Mouse (Mus musculus): ENCODE results near the gene Comp. TPM values are rescaled to one million over a fixed set of nuclear protein-coding genes. Genes with fewer than 3 reads are reported as not detected.

Gene Comp
- total RNA-seq, 2 experiments from 2014 or later: 5.9 to 14.7 TPM

- no peak for DNase-seq
Measured at GRCm38 (mm10) chr8:70397611-70398563, 24.5 kb downstream of the Comp start.

- DNase-seq: no peak
Measured at GRCm38 (mm10) chr8:70404212-70404611, 30.9 kb downstream of the Comp start.

GRCm38 (mm10) chr8:70405189-70405588 is 31.8 kb downstream of the Comp start:
- no peak for DNase-seq

GRCm38 (mm10) chr8:70406427-70407069 is 33.2 kb downstream of the Comp start:
- DNase-seq: no peak

- DNase-seq: no peak
Measured at GRCm38 (mm10) chr8:70408301-70408700, 34.9 kb downstream of the Comp start.

- no peak for DNase-seq
Measured at GRCm38 (mm10) chr8:70409019-70409418, 35.7 kb downstream of the Comp start.

- DNase-seq: peak; percentile 45
Measured at GRCm38 (mm10) chr8:70409455-70409871, 36.1 kb downstream of the Comp start.

GRCm38 (mm10) chr8:70410281-70410680 is 36.9 kb downstream of the Comp start:
- no peak for DNase-seq

GRCm38 (mm10) chr8:70414310-70414946 is 41.1 kb downstream of the Comp start:
- DNase-seq: no peak

- DNase-seq: no peak
Measured at GRCm38 (mm10) chr8:70415540-70416451, 42.4 kb downstream of the Comp start.

GRCm38 (mm10) chr8:70416941-70417340 is 43.6 kb downstream of the Comp start:
- DNase-seq: no peak

- DNase-seq: no peak
Measured at GRCm38 (mm10) chr8:70417914-70418313, 44.6 kb downstream of the Comp start.

GRCm38 (mm10) chr8:70418954-70419353 is 45.6 kb downstream of the Comp start:
- no peak for DNase-seq

- no peak for DNase-seq
Measured at GRCm38 (mm10) chr8:70419879-70420643, 46.7 kb downstream of the Comp start.

- DNase-seq: no peak
Measured at GRCm38 (mm10) chr8:70421349-70422104, 48.2 kb downstream of the Comp start.

- no peak for DNase-seq
Measured at GRCm38 (mm10) chr8:70422722-70423121, 49.4 kb downstream of the Comp start.

GRCm38 (mm10) chr8:70426300-70426907 is 53.0 kb downstream of the Comp start:
- no peak for DNase-seq

GRCm38 (mm10) chr8:70431213-70431612 is 57.9 kb downstream of the Comp start:
- no peak for DNase-seq

All from gastrocnemius, postnatal 25 days (tissue).